Mouse (Mus musculus): Measurements from ENCODE around the gene Srl. TPM values are rescaled to one million over a fixed set of nuclear protein-coding genes. Genes with fewer than 3 reads are reported as not detected.

Srl gene
- total and polyA plus RNA-seq, 3 experiments, result 14.6 to 15.3 TPM; not detected in 1

DNA sequence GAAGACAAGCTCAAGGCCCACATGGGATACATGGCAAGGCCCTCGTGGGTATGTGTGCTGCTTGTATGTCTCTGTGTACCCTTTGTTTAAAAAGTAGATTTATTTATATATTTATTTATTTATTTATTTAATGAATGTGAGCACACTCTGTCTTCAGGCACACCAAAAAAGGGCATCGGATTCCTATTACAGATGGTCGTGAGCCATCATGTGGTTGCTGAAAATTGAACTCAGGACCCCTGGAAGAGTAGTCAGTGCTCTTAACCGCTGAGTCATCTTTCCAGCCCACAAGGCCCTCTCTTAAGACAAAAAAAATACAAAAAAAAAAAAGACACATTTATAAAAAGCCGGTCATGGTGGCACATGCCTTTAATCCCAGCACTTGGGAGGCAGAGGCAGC is 6.0 kb upstream of the Srl start:
- Histone ChIP-seq H3K79me2 (ENCODE audit: control insufficient read depth, insufficient read depth, low read length, poor library complexity) (no peaks in the 10 kb centered on the region), H3K27me3 (ENCODE audit: control insufficient read depth in 1 of 2, insufficient read depth in 2 of 2, low read length in 2 of 2) (no peaks in the 10 kb centered on the region), H3K36me3 (ENCODE audit: control insufficient read depth in 1 of 2, insufficient read depth in 2 of 2, low read length in 2 of 2) (peaks cover 2 to 6% of the 10 kb centered on the region in 2 experiments; a peak in 3 of 4 replicates), H3K9me3 (replicated peaks; ENCODE audit: insufficient read depth, low read length) (no peaks in the 10 kb centered on the region), H3K9ac (ENCODE audit: control insufficient read depth, low read depth, low read length, poor library complexity, severe bottlenecking) (no peak overlapping the region), H3K27ac (ENCODE audit: control insufficient read depth, low read depth, low read length) (no peak overlapping the region), H3K4me1 (ENCODE audit: control insufficient read depth in 1 of 2, insufficient read depth in 2 of 2, low read length in 2 of 2) (peaks cover 0 to 6% of the 10 kb centered on the region in 2 experiments; a peak in 2 of 4 replicates), H3K4me3 (ENCODE audit: control insufficient read depth in 1 of 2, insufficient read depth in 1 of 2, low read depth in 2 of 2, low read length in 2 of 2) (no peak overlapping the region)
- TF ChIP-seq KAT2A (conservative IDR thresholded peaks at IDR 0.05; ENCODE audit: low read depth, low read length), result no peak
- TF ChIP-seq POLR2AphosphoS2 (IDR thresholded peaks at IDR 0.05; ENCODE audit: low read length), result no peak
- no peak for TF ChIP-seq RCOR1 (IDR thresholded peaks at IDR 0.05; ENCODE audit: low read depth, low read length)
- TF ChIP-seq MXI1 (IDR thresholded peaks at IDR 0.05; ENCODE audit: low read depth, low read length), result no peak
- TF ChIP-seq MAZ (IDR thresholded peaks at IDR 0.05; ENCODE audit: low read depth, low read length), result no peak
- TF ChIP-seq BHLHE40 (IDR thresholded peaks at IDR 0.05; ENCODE audit: borderline replicate concordance, low read depth, low read length), result no peak
- no peak for TF ChIP-seq POLR2A (IDR thresholded peaks at IDR 0.05; ENCODE audit: control insufficient read depth in 1 of 2, insufficient read depth in 1 of 2, low read depth in 1 of 2, low read length in 2 of 2, poor library complexity in 1 of 2)
- TF ChIP-seq MAFK (IDR thresholded peaks at IDR 0.05; ENCODE audit: borderline replicate concordance, low read depth, low read length), result no peak
- TF ChIP-seq CHD2 (IDR thresholded peaks at IDR 0.05; ENCODE audit: low read length), result no peak
- no peak for TF ChIP-seq TBP (IDR thresholded peaks at IDR 0.05; ENCODE audit: low read depth, low read length)
- TF ChIP-seq MAX (IDR thresholded peaks at IDR 0.05; ENCODE audit: low read length), result no peak
- no peak for TF ChIP-seq ZC3H11A (IDR thresholded peaks at IDR 0.05; ENCODE audit: low read depth, low read length)
- no peak for TF ChIP-seq POLR2AphosphoS5 (IDR thresholded peaks at IDR 0.05; ENCODE audit: borderline replicate concordance, low read depth, low read length)
- no peak for DNase-seq (ENCODE audit: low read depth, low spot score)

DNA sequence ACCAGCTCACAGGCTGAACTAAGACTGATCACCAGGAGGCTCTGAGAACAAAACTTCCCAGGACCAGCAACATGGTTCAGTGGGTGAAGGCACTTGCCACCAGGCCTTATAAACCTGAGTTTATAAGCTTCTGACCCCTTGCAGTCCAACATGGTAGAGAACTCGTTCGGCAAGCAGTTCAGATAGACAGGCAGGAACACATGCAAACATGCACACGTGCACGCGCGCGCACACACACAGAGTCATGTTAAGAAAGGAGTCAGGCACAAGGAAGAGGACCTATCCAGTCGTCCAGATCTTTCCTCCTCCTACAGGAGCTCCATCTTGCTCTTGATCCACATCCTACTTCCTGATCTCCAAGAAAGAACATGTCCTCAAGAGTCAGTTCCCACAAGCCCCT is 5.2 kb upstream of the Srl start:
- Histone ChIP-seq H3K4me3 (ENCODE audit: control insufficient read depth in 1 of 2, insufficient read depth in 1 of 2, low read depth in 2 of 2, low read length in 2 of 2) (no peak overlapping the region), H3K4me1 (ENCODE audit: control insufficient read depth in 1 of 2, insufficient read depth in 2 of 2, low read length in 2 of 2) (peaks cover 0 to 4% of the 10 kb centered on the region in 2 experiments; a peak in 1 of 4 replicates), H3K36me3 (ENCODE audit: control insufficient read depth in 1 of 2, insufficient read depth in 2 of 2, low read length in 2 of 2) (peaks cover 0 to 6% of the 10 kb centered on the region in 2 experiments; a peak in 3 of 4 replicates), H3K9me3 (replicated peaks; ENCODE audit: insufficient read depth, low read length) (no peaks in the 10 kb centered on the region), H3K27me3 (ENCODE audit: control insufficient read depth in 1 of 2, insufficient read depth in 2 of 2, low read length in 2 of 2) (no peaks in the 10 kb centered on the region), H3K79me2 (ENCODE audit: control insufficient read depth, insufficient read depth, low read length, poor library complexity) (no peaks in the 10 kb centered on the region), H3K27ac (ENCODE audit: control insufficient read depth, low read depth, low read length) (no peak overlapping the region), H3K9ac (ENCODE audit: control insufficient read depth, low read depth, low read length, poor library complexity, severe bottlenecking) (no peak overlapping the region)
- no peak for DNase-seq (ENCODE audit: low read depth, low spot score)
- TF ChIP-seq GABPA (IDR thresholded peaks at IDR 0.05; ENCODE audit: low read depth, low read length), result no peak
- TF ChIP-seq SIN3A (IDR thresholded peaks at IDR 0.05; ENCODE audit: low read length), result no peak
- no peak for TF ChIP-seq CHD2 (IDR thresholded peaks at IDR 0.05; ENCODE audit: low read length)
- TF ChIP-seq RAD21 (IDR thresholded peaks at IDR 0.05; ENCODE audit: low read depth, low read length), result no peak
- TF ChIP-seq POLR2AphosphoS5 (IDR thresholded peaks at IDR 0.05; ENCODE audit: borderline replicate concordance, low read depth, low read length), result no peak
- TF ChIP-seq TAL1 (IDR thresholded peaks at IDR 0.05; ENCODE audit: low read length), result no peak
- no peak for TF ChIP-seq EP300 (IDR thresholded peaks at IDR 0.05; ENCODE audit: low read depth in 1 of 2, low read length in 2 of 2)
- TF ChIP-seq ZMIZ1 (IDR thresholded peaks at IDR 0.05; ENCODE audit: low read depth, low read length), result no peak
- TF ChIP-seq ELF1 (IDR thresholded peaks at IDR 0.05; ENCODE audit: low read depth, low read length), result no peak
- no peak for TF ChIP-seq MAZ (IDR thresholded peaks at IDR 0.05; ENCODE audit: low read depth, low read length)
- no peak for TF ChIP-seq SMC3 (IDR thresholded peaks at IDR 0.05; ENCODE audit: low read depth, low read length)

All from MEL (cell line).